Mouse (Mus musculus) lung, adult 2 months (tissue): ENCODE results near the gene Ficd.

Source experiments
- CTCF ChIP-seq: fragments of 200-500 bp; IDR thresholded peaks from 2 replicates; pipeline ENCODE4 v1.5.1; 2011; ENCODE audit warnings: mild to moderate bottlenecking, low read length, control low read depth; ENCODE audit not compliant: insufficient read depth
- POLR2A ChIP-seq: fragments of 200-500 bp; IDR thresholded peaks from 2 replicates; pipeline ENCODE4 v1.6.1; 2011; ENCODE audit warnings: low read depth, mild to moderate bottlenecking, control low read depth, low read length, borderline replicate concordance; ENCODE audit errors: extremely low read depth

DNA sequence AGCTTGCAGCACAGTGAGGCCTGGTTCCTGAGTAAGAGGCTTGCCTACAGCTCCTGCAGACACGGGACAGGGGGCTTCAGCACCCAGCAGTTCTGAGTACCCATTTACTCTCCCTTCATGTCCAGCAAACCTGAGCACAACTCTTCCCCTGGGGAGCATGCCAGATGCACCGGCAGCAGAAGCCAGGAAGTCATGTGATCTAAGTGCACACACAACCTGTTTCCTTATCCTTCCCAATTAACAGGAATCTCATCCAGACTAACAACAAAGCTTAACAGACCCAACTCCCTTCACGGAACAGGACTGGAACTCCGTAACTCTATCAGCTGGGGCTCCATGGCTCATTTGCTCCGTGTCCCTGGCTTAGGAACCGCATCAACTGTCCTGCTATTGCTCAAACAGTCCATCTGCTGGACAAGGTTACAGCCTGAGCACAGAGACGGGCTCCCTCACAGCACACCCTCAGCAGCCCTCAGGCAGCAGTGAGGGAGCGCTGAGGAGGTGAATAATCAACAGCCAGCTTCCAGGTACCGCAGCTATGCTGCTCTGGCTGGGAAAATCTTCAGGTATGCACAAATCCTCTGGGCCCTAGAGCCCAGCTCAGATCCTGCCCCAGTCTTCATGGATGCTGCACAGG lies 16.0 kb downstream of the Ficd start:
- TF ChIP-seq CTCF (no peak), POLR2A (no peak)
